Mouse (Mus musculus) neutrophil, adult 65 days (primary cell): ENCODE data around the gene 2300003K06Rik. TPM values are rescaled to one million over a fixed set of nuclear protein-coding genes. Genes with fewer than 3 reads are reported as not detected.

Experiments used
- total RNA-seq: library from RNA; stranded (reverse); gene quantifications from 2 replicates; pipeline ENCODE4 v1.2.4, GENCODE M21; 2023

Gene 2300003K06Rik
- total RNA-seq = not detected in 2 replicates

GRCm38 (mm10) chr11:99837966-99838365 lies at the start of gene 2300003K06Rik:
TSS of gene 2300003K06Rik (minus strand) at chr11:99838066.

GRCm38 (mm10) chr11:99878887-99879286 lies 41.0 kb upstream of the 2300003K06Rik start, which contains the start of gene Gm11567:
TSS of gene Gm11567 (plus strand) at chr11:99879187.

GRCm38 (mm10) chr11:99873089-99873488 lies 35.2 kb upstream of the 2300003K06Rik start, which contains the start of gene Krtap9-1:
TSS of gene Krtap9-1 (plus strand) at chr11:99873389.

GRCm38 (mm10) chr11:99864176-99864575 lies 26.3 kb upstream of the 2300003K06Rik start, which contains the start of gene Gm11559:
TSS of gene Gm11559 (plus strand) at chr11:99864476.

DNA sequence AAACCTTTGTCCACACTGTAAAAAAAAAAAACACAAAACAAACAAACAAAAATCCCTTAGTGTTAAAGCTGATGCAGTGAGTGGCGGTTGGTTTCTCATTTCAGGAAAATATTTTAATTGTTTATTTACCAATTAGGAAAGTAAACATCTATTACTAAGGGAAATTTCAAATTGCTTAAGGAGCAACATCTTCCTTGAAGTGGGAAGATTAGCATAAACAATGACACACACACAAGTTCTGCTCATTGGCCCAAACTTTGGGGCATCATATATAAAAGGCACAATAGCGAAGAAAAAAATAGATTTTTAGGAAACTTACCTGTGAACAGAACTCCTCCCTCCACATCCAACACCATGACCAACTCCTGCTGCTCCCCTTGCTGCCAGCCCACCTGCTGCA lies 19.8 kb upstream of the 2300003K06Rik start, which contains the start of gene Gm11568:
Gene Gm11568, plus strand, starts transcription at position 301 of the 400 bp plus-strand sequence.

GRCm38 (mm10) chr11:99851508-99851907 lies 13.6 kb upstream of the 2300003K06Rik start, which contains the start of gene Krtap4-16:
TSS of gene Krtap4-16 (minus strand) at chr11:99851608.

GRCm38 (mm10) chr11:99815566-99815965 lies 22.3 kb downstream of the 2300003K06Rik start, which contains the start of gene Gm11564:
TSS of gene Gm11564 (minus strand) at chr11:99815666.

GRCm38 (mm10) chr11:99809792-99810191 lies 28.1 kb downstream of the 2300003K06Rik start, which contains the start of gene Krtap4-13:
TSS of gene Krtap4-13 (minus strand) at chr11:99809892.

DNA sequence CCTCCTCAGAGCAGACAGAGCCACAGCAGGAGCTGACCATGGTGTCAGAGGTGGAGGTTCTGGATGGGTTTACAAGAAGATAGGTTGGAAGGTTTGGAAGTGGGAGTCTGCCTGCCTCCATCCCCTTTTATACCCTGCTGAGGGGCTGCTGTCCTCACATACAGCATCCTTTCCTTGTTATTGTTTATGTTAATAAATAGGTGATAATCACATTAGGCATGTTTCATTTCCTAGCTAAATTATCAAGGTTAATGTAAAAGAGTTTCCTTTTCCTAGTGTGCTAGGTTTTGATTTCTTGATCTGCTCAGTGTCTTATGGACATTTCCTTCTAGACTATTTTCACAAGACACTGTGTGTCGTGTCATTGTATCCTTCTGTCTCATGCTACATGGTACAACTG lies 33.5 kb downstream of the 2300003K06Rik start, which contains the start of gene Gm11554:
Gene Gm11554, minus strand, starts transcription at position 101 of the 400 bp plus-strand sequence.

DNA sequence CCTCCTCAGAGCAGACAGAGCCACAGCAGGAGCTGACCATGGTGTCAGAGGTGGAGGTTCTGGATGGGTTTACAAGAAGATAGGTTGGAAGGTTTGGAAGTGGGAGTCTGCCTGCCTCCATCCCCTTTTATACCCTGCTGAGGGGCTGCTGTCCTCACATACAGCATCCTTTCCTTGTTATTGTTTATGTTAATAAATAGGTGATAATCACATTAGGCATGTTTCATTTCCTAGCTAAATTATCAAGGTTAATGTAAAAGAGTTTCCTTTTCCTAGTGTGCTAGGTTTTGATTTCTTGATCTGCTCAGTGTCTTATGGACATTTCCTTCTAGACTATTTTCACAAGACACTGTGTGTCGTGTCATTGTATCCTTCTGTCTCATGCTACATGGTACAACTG lies 39.0 kb downstream of the 2300003K06Rik start, which contains the start of gene Gm11569:
Gene Gm11569, minus strand, starts transcription at position 101 of the 400 bp plus-strand sequence.

DNA sequence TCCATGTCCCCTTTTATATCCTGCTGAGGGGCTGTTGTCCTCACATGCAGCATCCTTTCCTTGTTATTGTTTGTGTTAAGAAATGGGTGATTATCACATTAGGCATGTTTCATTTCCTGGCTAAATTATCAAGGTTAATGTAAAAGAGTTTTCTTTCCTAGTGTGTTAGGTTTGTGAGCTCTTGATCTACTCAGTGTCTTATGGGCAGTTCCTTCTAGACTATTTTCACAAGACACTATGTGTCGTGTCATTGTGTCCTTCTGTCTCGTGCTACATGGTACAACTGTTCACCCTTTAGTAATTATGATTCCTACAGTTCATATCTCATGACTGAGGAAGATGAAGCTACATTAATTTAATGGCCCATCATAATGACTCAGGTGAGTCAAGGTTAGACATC lies 44.5 kb downstream of the 2300003K06Rik start, which contains the start of gene Gm11596:
Gene Gm11596, minus strand, starts transcription at position 101 of the 400 bp plus-strand sequence.

Other genes with a start within 250 kb of the 2300003K06Rik start
- not detected in 2 replicates for gene Krtap1-3, start 246.7 kb downstream of the 2300003K06Rik start, total RNA-seq
- gene Krtap9-3, start 240.0 kb downstream of the 2300003K06Rik start, total RNA-seq = not detected in 2 replicates
- gene Gm11938, start 234.8 kb downstream of the 2300003K06Rik start, total RNA-seq = not detected in 2 replicates
- not detected in 2 replicates for gene Gm11937, start 227.9 kb downstream of the 2300003K06Rik start, total RNA-seq
- gene Krtap2-4, start 223.2 kb downstream of the 2300003K06Rik start, total RNA-seq = not detected in 2 replicates
- not detected in 2 replicates for gene Gm11562, start 217.6 kb downstream of the 2300003K06Rik start, total RNA-seq
- gene Krtap4-1, start 209.8 kb downstream of the 2300003K06Rik start, total RNA-seq = not detected in 2 replicates
- not detected in 2 replicates for gene Krtap4-2, start 203.0 kb downstream of the 2300003K06Rik start, total RNA-seq
- gene Krtap4-7, start 194.0 kb downstream of the 2300003K06Rik start, total RNA-seq = not detected in 2 replicates
- gene Gm11555, start 187.8 kb downstream of the 2300003K06Rik start, total RNA-seq = not detected in 2 replicates
- gene Gm11563, start 179.1 kb downstream of the 2300003K06Rik start, total RNA-seq = not detected in 2 replicates
- not detected in 2 replicates for gene Krtap4-6, start 172.1 kb downstream of the 2300003K06Rik start, total RNA-seq
- not detected in 2 replicates for gene Gm14190, start 147.3 kb downstream of the 2300003K06Rik start, total RNA-seq
- gene Gm14180, start 103.8 kb downstream of the 2300003K06Rik start, total RNA-seq = not detected in 2 replicates
- gene Gm11595, start 65.2 kb downstream of the 2300003K06Rik start, total RNA-seq = not detected in 2 replicates
- gene Krtap4-8, start 57.4 kb downstream of the 2300003K06Rik start, total RNA-seq = not detected in 2 replicates
- not detected in 2 replicates for gene Krtap4-9, start 52.9 kb downstream of the 2300003K06Rik start, total RNA-seq
- gene Gm11596, start 44.6 kb downstream of the 2300003K06Rik start, total RNA-seq = not detected in 2 replicates
- gene Gm11569, start 39.1 kb downstream of the 2300003K06Rik start, total RNA-seq = not detected in 2 replicates
- not detected in 2 replicates for gene Gm11554, start 33.6 kb downstream of the 2300003K06Rik start, total RNA-seq
- gene Krtap4-13, start 28.2 kb downstream of the 2300003K06Rik start, total RNA-seq = not detected in 2 replicates
- not detected in 2 replicates for gene Gm11564, start 22.4 kb downstream of the 2300003K06Rik start, total RNA-seq
- gene Krtap4-16, start 13.5 kb upstream of the 2300003K06Rik start, total RNA-seq = not detected in 2 replicates
- gene Gm11568, start 19.9 kb upstream of the 2300003K06Rik start, total RNA-seq = not detected in 2 replicates
- not detected in 2 replicates for gene Gm11559, start 26.4 kb upstream of the 2300003K06Rik start, total RNA-seq
- not detected in 2 replicates for gene Krtap9-1, start 35.3 kb upstream of the 2300003K06Rik start, total RNA-seq
- not detected in 2 replicates for gene Gm11567, start 41.1 kb upstream of the 2300003K06Rik start, total RNA-seq
- gene Krtap31-1, start 69.9 kb upstream of the 2300003K06Rik start, total RNA-seq = not detected in 2 replicates
- gene Gm11565, start 76.7 kb upstream of the 2300003K06Rik start, total RNA-seq = not detected in 2 replicates
- gene Krtap31-2, start 98.2 kb upstream of the 2300003K06Rik start, total RNA-seq = not detected in 2 replicates
- gene Krtap9-5, start 110.4 kb upstream of the 2300003K06Rik start, total RNA-seq = not detected in 2 replicates
- not detected in 2 replicates for gene Krtap29-1, start 141.0 kb upstream of the 2300003K06Rik start, total RNA-seq
- not detected in 2 replicates for gene Krtap16-1, start 148.5 kb upstream of the 2300003K06Rik start, total RNA-seq
- not detected in 2 replicates for gene Krtap17-1, start 155.9 kb upstream of the 2300003K06Rik start, total RNA-seq
- not detected in 2 replicates for gene Krt33a, start 178.1 kb upstream of the 2300003K06Rik start, total RNA-seq
- gene Krt33b, start 191.8 kb upstream of the 2300003K06Rik start, total RNA-seq = not detected in 2 replicates
- gene Krt34, start 203.5 kb upstream of the 2300003K06Rik start, total RNA-seq = not detected in 2 replicates
- gene Krt31, start 212.5 kb upstream of the 2300003K06Rik start, total RNA-seq = not detected in 2 replicates